Mouse (Mus musculus): ENCODE measurements around the gene Cubn. TPM values are rescaled to one million over a fixed set of nuclear protein-coding genes. Genes with fewer than 3 reads are reported as not detected.

Cubn gene
- total and polyA plus RNA-seq, 3 experiments = 0.03 to 0.09 (median 0.04) TPM

DNA sequence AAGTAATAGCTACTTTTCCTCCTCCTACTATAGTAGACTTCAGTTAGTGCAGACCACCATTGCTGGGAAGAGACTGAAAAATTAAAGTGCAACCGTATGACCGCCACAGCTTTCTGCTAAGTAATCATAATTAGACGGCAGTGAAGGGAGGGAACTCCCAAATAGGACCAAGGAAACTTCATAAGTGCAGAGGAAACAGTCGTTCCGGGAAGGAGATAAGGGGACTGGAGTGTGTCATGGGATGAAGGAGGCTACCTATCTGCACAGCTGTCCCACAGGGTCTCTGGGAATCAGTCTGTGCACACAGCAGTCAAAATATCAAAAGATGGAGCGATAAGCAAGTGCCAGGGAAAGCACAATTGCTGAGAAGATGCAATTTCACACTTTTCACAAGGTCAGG, 39.0 kb upstream of the Cubn start:
- in situ Hi-C loops (cut with MboI; ENCODE audit: low pct_ligation_motif_present, low pct_unique_long_range_greater_than_20kb, low sequenced_read_pairs) (no loop called here), dilution Hi-C loops (cut with MboI; ENCODE audit: extremely low pct_ligation_motif_present, extremely low pct_unique_long_range_greater_than_20kb, low sequenced_read_pairs) (no loop called here)
- no peak overlapping the region for H3K9ac ChIP-seq (ENCODE audit: insufficient read depth, low read depth)
- no peaks in the 10 kb centered on the region for H3K79me2 ChIP-seq (replicated peaks; ENCODE audit: control insufficient read depth, extremely low read depth, insufficient read depth, poor library complexity, severe bottlenecking)
- no peaks in the 10 kb centered on the region for H3K4me1 ChIP-seq (ENCODE audit: control insufficient read depth in 1 of 2, insufficient read depth in 2 of 2)
- H3K4me3 ChIP-seq (replicated peaks in 1 of 3; ENCODE audit: low read depth in 2 of 3, low read length in 2 of 3, poor library complexity in 1 of 3) = no peak overlapping the region
- TF ChIP-seq ZKSCAN1 (IDR thresholded peaks at IDR 0.05; ENCODE audit: borderline replicate concordance, low read depth, low read length) (no peak), USF2 (conservative IDR thresholded peaks at IDR 0.05; ENCODE audit: low read depth, low read length) (no peak), NRF1 (IDR thresholded peaks at IDR 0.05; ENCODE audit: low read depth, low read length) (no peak), EP300 (IDR thresholded peaks at IDR 0.05; ENCODE audit: low read length) (no peak), ELF1 (IDR thresholded peaks at IDR 0.05; ENCODE audit: low read depth, low read length) (no peak), ZC3H11A (IDR thresholded peaks at IDR 0.05; ENCODE audit: low read depth, low read length) (no peak), UBTF (IDR thresholded peaks at IDR 0.05; ENCODE audit: low read depth, low read length) (no peak), TCF12 (IDR thresholded peaks at IDR 0.05; ENCODE audit: low read depth, low read length) (no peak), BHLHE40 (IDR thresholded peaks at IDR 0.05; ENCODE audit: low read depth, low read length) (no peak), GABPA (IDR thresholded peaks at IDR 0.05; ENCODE audit: insufficient replicate concordance, low read depth, low read length) (no peak), E2F4 (IDR thresholded peaks at IDR 0.05; ENCODE audit: insufficient replicate concordance, low read depth, low read length) (no peak), NELFE (IDR thresholded peaks at IDR 0.05; ENCODE audit: low read depth, low read length) (no peak), MAX (IDR thresholded peaks at IDR 0.05; ENCODE audit: low read length) (no peak), ETS1 (conservative IDR thresholded peaks at IDR 0.05; ENCODE audit: low read depth, low read length) (no peak)
- no peaks in the 10 kb centered on the region for H3K36me3 ChIP-seq (replicated peaks in 1 of 2; ENCODE audit: control insufficient read depth in 1 of 2, insufficient read depth in 1 of 2, low read length in 1 of 2)
- H3K9me3 ChIP-seq (replicated peaks; ENCODE audit: low read length) = no peaks in the 10 kb centered on the region
- H3K27ac ChIP-seq (ENCODE audit: insufficient read depth, low read depth) = no peak overlapping the region
- H3K27me3 ChIP-seq (replicated peaks) = no peaks in the 10 kb centered on the region
- no peak for DNase-seq (ENCODE audit: extremely low read depth)
- H3K4me2 ChIP-seq (ENCODE audit: insufficient read depth, low read depth, poor library complexity, severe bottlenecking) = no peak overlapping the region

- no peaks in the 10 kb centered on the region for H3K36me3 ChIP-seq (replicated peaks in 1 of 2; ENCODE audit: control insufficient read depth in 1 of 2, insufficient read depth in 1 of 2, low read length in 1 of 2)
- H3K27ac ChIP-seq (ENCODE audit: insufficient read depth, low read depth) = no peak overlapping the region
- DNase-seq (ENCODE audit: extremely low read depth) = no peak
- H3K4me1 ChIP-seq (ENCODE audit: control insufficient read depth in 1 of 2, insufficient read depth in 2 of 2) = no peaks in the 10 kb centered on the region
- in situ Hi-C loops (cut with MboI; ENCODE audit: low pct_ligation_motif_present, low pct_unique_long_range_greater_than_20kb, low sequenced_read_pairs) (no loop called here), dilution Hi-C loops (cut with MboI; ENCODE audit: extremely low pct_ligation_motif_present, extremely low pct_unique_long_range_greater_than_20kb, low sequenced_read_pairs) (no loop called here)
- no peak overlapping the region for H3K4me2 ChIP-seq (ENCODE audit: insufficient read depth, low read depth, poor library complexity, severe bottlenecking)
- H3K27me3 ChIP-seq (replicated peaks) = no peaks in the 10 kb centered on the region
- H3K4me3 ChIP-seq (replicated peaks in 1 of 3; ENCODE audit: low read depth in 2 of 3, low read length in 2 of 3, poor library complexity in 1 of 3) = no peak overlapping the region
- TF ChIP-seq TBP (conservative IDR thresholded peaks at IDR 0.05; ENCODE audit: low read depth, low read length) (no peak), MXI1 (IDR thresholded peaks at IDR 0.05; ENCODE audit: low read depth, low read length) (no peak), NRF1 (IDR thresholded peaks at IDR 0.05; ENCODE audit: low read depth, low read length) (no peak), POLR2AphosphoS2 (IDR thresholded peaks at IDR 0.05; ENCODE audit: low read depth, low read length) (no peak), MYC (IDR thresholded peaks at IDR 0.05; ENCODE audit: low read depth, low read length) (no peak), NELFE (IDR thresholded peaks at IDR 0.05; ENCODE audit: low read depth, low read length) (no peak), ZMIZ1 (IDR thresholded peaks at IDR 0.05; ENCODE audit: low read depth, low read length) (no peak)
- H3K79me2 ChIP-seq (replicated peaks; ENCODE audit: control insufficient read depth, extremely low read depth, insufficient read depth, poor library complexity, severe bottlenecking) = no peaks in the 10 kb centered on the region
- no peak overlapping the region for H3K9ac ChIP-seq (ENCODE audit: insufficient read depth, low read depth)
- no peaks in the 10 kb centered on the region for H3K9me3 ChIP-seq (replicated peaks; ENCODE audit: low read length)
Measured at GRCm38 (mm10) chr2:13529253-13529933, 37.8 kb upstream of the Cubn start.
